Mouse (Mus musculus) kidney, postnatal 0 days (tissue): ENCODE data around the gene Sla2. TPM values are rescaled to one million over a fixed set of nuclear protein-coding genes. Genes with fewer than 3 reads are reported as not detected.

ENCODE experiments used
- ATAC-seq: fragments of 200-750 bp; cut with Nextera tagmentation; replicated peaks from 2 replicates; pipeline ENCODE4 v1.8.0; 2017; ENCODE audit warnings: low read depth, moderate number of reproducible peaks, moderate TSS enrichment, moderate library complexity; ENCODE audit not compliant: low FRiP score
- DNase-seq: peaks from one replicate; pipeline ENCODE4 v3.0.0-alpha.2; 2016; ENCODE audit warnings: low spot score
- H3K27ac ChIP-seq: fragments of 300-500 bp; sonication (generic); 2 replicates; pipeline ENCODE4 v1.5.1; 2014; ENCODE audit warnings: mild to moderate bottlenecking
- H3K27me3 ChIP-seq: fragments of 300-500 bp; sonication (generic); 2 replicates; pipeline ENCODE4 v1.6.1; 2014; ENCODE audit warnings: low read length, mixed read lengths; ENCODE audit not compliant: insufficient read depth
- H3K36me3 ChIP-seq: fragments of 300-500 bp; sonication (generic); 2 replicates; pipeline ENCODE4 v1.6.1; 2014; ENCODE audit warnings: low read length, mixed read lengths; ENCODE audit not compliant: insufficient read depth
- H3K4me1 ChIP-seq: fragments of 300-500 bp; sonication (generic); replicated peaks from 2 replicates; pipeline ENCODE4 v1.6.1; 2014; ENCODE audit warnings: antibody characterized with exemption, low read length, mixed read lengths; ENCODE audit not compliant: insufficient read depth
- H3K4me2 ChIP-seq: fragments of 300-500 bp; sonication (generic); 2 replicates; pipeline ENCODE4 v1.6.1; 2014; ENCODE audit warnings: mild to moderate bottlenecking, low read length, moderate library complexity, mixed read lengths
- H3K4me3 ChIP-seq: fragments of 300-500 bp; sonication (generic); replicated peaks from 2 replicates; pipeline ENCODE4 v1.5.1; 2014; ENCODE audit warnings: low read depth, low read length
- H3K9ac ChIP-seq: fragments of 300-500 bp; sonication (generic); 2 replicates; pipeline ENCODE4 v1.6.1; 2014; ENCODE audit warnings: low read depth, low read length
- H3K9me3 ChIP-seq: fragments of 300-500 bp; sonication (generic); replicated peaks from 2 replicates; pipeline ENCODE4 v1.6.1; 2016; ENCODE audit warnings: low read length, inconsistent platforms, mixed read lengths
- CTCF ChIP-seq: IDR thresholded peaks from 2 replicates; pipeline ENCODE4 v1.5.1; 2016; ENCODE audit warnings: antibody characterized with exemption, low read depth, mild to moderate bottlenecking, moderate library complexity
- WGBS: fragments of 180-500 bp; shearing (Covaris S2); extraction: QIAGEN DNeasy Blood & Tissue Kit; methylation state at CpG from one replicate; pipeline ENCODE4 v1.1.7; 2014; 5-methylcytosine and 5-hydroxymethylcytosine counted together
- polyA plus RNA-seq: library from polyadenylated mRNA; unstranded; fragments of >200 nt; fragmentation: Nextera tagmentation; extraction: Ambion mirVana; gene quantifications from 2 replicates; pipeline ENCODE4 v1.2.1, GENCODE M21; 2015

Gene Sla2
- 0.18 and 0.32 TPM in 2 replicates for polyA plus RNA-seq

GRCm38 (mm10) chr2:156887017-156887416 lies at the start of gene Sla2:
TSS of gene Sla2 (minus strand) at chr2:156887192.
- no peak within 1 kb of the TSS for H3K4me3 ChIP-seq
- no peaks in the 10 kb centered on the region for H3K9me3 ChIP-seq
- no peak for DNase-seq
- TF ChIP-seq CTCF = no peak
- H3K4me1 ChIP-seq = no peaks in the 10 kb centered on the region
- H3K27ac ChIP-seq = no peak within 1 kb of the TSS
- ATAC-seq = no peak
- H3K4me2 ChIP-seq = no peak within 1 kb of the TSS
- no peaks in the 10 kb centered on the region for H3K36me3 ChIP-seq
- no peaks in the 10 kb centered on the region for H3K27me3 ChIP-seq
- no peak within 1 kb of the TSS for H3K9ac ChIP-seq
- WGBS = 55% methylated on average over 6 of the region's 6 CpGs

- no peak for ATAC-seq
- Histone ChIP-seq H3K36me3 (no peaks in the 10 kb centered on the region), H3K4me2 (no peak overlapping the region), H3K9ac (no peak overlapping the region), H3K9me3 (no peaks in the 10 kb centered on the region), H3K27ac (no peak overlapping the region), H3K4me1 (no peaks in the 10 kb centered on the region), H3K4me3 (no peak overlapping the region), H3K27me3 (no peaks in the 10 kb centered on the region)
- WGBS = 81% methylated on average over 6 of the region's 6 CpGs
- TF ChIP-seq CTCF = no peak
- DNase-seq = no peak
These were observed 48.0 kb upstream of the Sla2 start for GRCm38 (mm10) chr2:156935005-156935404.

- Histone ChIP-seq H3K4me1 (no peaks in the 10 kb centered on the region), H3K4me3 (no peak overlapping the region), H3K27me3 (no peaks in the 10 kb centered on the region), H3K36me3 (no peaks in the 10 kb centered on the region), H3K4me2 (no peak overlapping the region), H3K9me3 (no peaks in the 10 kb centered on the region), H3K9ac (no peak overlapping the region), H3K27ac (no peak overlapping the region)
- 98% methylated on average over 1 of the region's 1 CpGs for WGBS
- no peak for TF ChIP-seq CTCF
- DNase-seq (no peak), ATAC-seq (no peak)
These were observed 46.4 kb upstream of the Sla2 start for GRCm38 (mm10) chr2:156933426-156933825.

GRCm38 (mm10) chr2:156931421-156931820 lies 44.4 kb upstream of the Sla2 start:
- no peak overlapping the region for H3K4me2 ChIP-seq
- no peak for ATAC-seq
- H3K4me1 ChIP-seq = no peaks in the 10 kb centered on the region
- H3K9me3 ChIP-seq = no peaks in the 10 kb centered on the region
- H3K27ac ChIP-seq = no peak overlapping the region
- no peak for TF ChIP-seq CTCF
- H3K9ac ChIP-seq = no peak overlapping the region
- H3K4me3 ChIP-seq = no peak overlapping the region
- 92% methylated on average over 2 of the region's 2 CpGs for WGBS
- H3K36me3 ChIP-seq = 0 out of 2 replicates have a peak, but pooled peaks cover 7% of the 10 kb centered on the region
- no peaks in the 10 kb centered on the region for H3K27me3 ChIP-seq
- no peak for DNase-seq

- no peak for TF ChIP-seq CTCF
- H3K9me3 ChIP-seq = no peaks in the 10 kb centered on the region
- H3K4me3 ChIP-seq = no peak overlapping the region
- no peak for ATAC-seq
- H3K9ac ChIP-seq = no peak overlapping the region
- H3K36me3 ChIP-seq = 0 out of 2 replicates have a peak, but pooled peaks cover 7% of the 10 kb centered on the region
- no peaks in the 10 kb centered on the region for H3K27me3 ChIP-seq
- no peaks in the 10 kb centered on the region for H3K4me1 ChIP-seq
- 94% methylated on average over 6 of the region's 6 CpGs for WGBS
- no peak overlapping the region for H3K27ac ChIP-seq
- no peak for DNase-seq
- H3K4me2 ChIP-seq = no peak overlapping the region
These were observed 43.6 kb upstream of the Sla2 start for GRCm38 (mm10) chr2:156930549-156930948.

GRCm38 (mm10) chr2:156929519-156930120 lies 42.6 kb upstream of the Sla2 start:
- Histone ChIP-seq H3K9me3 (no peaks in the 10 kb centered on the region), H3K4me1 (no peaks in the 10 kb centered on the region), H3K27ac (no peak overlapping the region), H3K27me3 (no peaks in the 10 kb centered on the region), H3K36me3 (0 out of 2 replicates have a peak, but pooled peaks cover 7% of the 10 kb centered on the region), H3K9ac (no peak overlapping the region), H3K4me3 (no peak overlapping the region), H3K4me2 (no peak overlapping the region)
- TF ChIP-seq CTCF = no peak
- ATAC-seq = no peak
- WGBS = 63% methylated on average over 11 of the region's 11 CpGs
- no peak for DNase-seq

- WGBS = 91% methylated on average over 6 of the region's 6 CpGs
- Histone ChIP-seq H3K9ac (no peak overlapping the region), H3K4me1 (no peaks in the 10 kb centered on the region), H3K9me3 (no peaks in the 10 kb centered on the region), H3K4me3 (no peak overlapping the region), H3K27ac (no peak overlapping the region), H3K36me3 (0 out of 2 replicates have a peak, but pooled peaks cover 7% of the 10 kb centered on the region), H3K27me3 (no peaks in the 10 kb centered on the region), H3K4me2 (no peak overlapping the region)
- TF ChIP-seq CTCF = no peak
- DNase-seq (no peak), ATAC-seq (no peak)
These were observed 41.6 kb upstream of the Sla2 start for GRCm38 (mm10) chr2:156928606-156929005.
